Mouse (Mus musculus) bone marrow macrophage, adult 2 months (primary cell): ENCODE results near the gene Bet1l. TPM values are rescaled to one million over a fixed set of nuclear protein-coding genes. Genes with fewer than 3 reads are reported as not detected.
A peak's percentile ranks its signal among the peaks of the same experiment; 100 is the strongest.

Source experiments
- H3K27ac ChIP-seq: 2 replicates; pipeline ENCODE4 v1.5.1; 2012; ENCODE audit warnings: low read depth, low read length; ENCODE audit not compliant: insufficient read depth
- H3K4me1 ChIP-seq: 2 replicates; pipeline ENCODE4 v1.6.1; 2012; ENCODE audit warnings: low read length; ENCODE audit not compliant: control insufficient read depth, insufficient read depth
- H3K4me3 ChIP-seq: 2 replicates; pipeline ENCODE4 v1.5.1; 2012; ENCODE audit warnings: mild to moderate bottlenecking, low read length, moderate library complexity; ENCODE audit not compliant: insufficient read depth
- CTCF ChIP-seq: IDR thresholded peaks from 2 replicates; pipeline ENCODE4 v1.5.1; 2012; ENCODE audit warnings: low read depth, mild to moderate bottlenecking, low read length, moderate library complexity
- POLR2A ChIP-seq: IDR thresholded peaks from 2 replicates; pipeline ENCODE4 v1.6.1; 2012; ENCODE audit warnings: mild to moderate bottlenecking, low read depth, low read length, borderline replicate concordance
- polyA plus RNA-seq: library from polyadenylated mRNA; stranded (reverse); fragments of >200 nt; gene quantifications from 2 replicates; pipeline ENCODE4 v1.2.4, GENCODE M21; 2012; ENCODE audit not compliant: missing spikeins, insufficient read depth, insufficient read length

The Bet1l gene
- polyA plus RNA-seq, 1 experiment = 29.7 TPM

DNA sequence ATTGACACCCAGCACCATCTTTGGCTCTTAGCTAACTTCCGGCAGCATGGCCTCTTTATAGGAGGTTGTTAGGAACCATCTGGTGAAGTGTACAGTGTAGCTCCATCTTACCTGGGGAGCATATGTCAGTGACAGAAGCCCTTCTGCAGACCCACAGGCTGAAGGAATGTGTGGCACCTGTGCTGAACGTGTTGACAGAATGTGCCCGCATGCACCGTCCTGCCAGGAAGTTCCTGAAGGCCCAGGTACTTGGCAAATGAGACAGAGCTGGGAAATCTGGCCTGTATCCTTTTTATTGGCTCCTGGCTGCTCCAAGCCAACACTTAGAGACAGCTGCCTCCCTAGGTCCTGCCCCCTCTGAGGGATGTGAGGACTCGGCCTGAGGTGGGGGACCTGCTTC is 3.4 kb upstream of the Bet1l start:
- H3K4me1 ChIP-seq = peaks cover 7% of the 10 kb centered on the region; the same call in 1 of the 2 replicates
- no peak for TF ChIP-seq POLR2A
- no peak for TF ChIP-seq CTCF
- H3K27ac ChIP-seq = no peak overlapping the region
- H3K4me3 ChIP-seq = no peak overlapping the region

DNA sequence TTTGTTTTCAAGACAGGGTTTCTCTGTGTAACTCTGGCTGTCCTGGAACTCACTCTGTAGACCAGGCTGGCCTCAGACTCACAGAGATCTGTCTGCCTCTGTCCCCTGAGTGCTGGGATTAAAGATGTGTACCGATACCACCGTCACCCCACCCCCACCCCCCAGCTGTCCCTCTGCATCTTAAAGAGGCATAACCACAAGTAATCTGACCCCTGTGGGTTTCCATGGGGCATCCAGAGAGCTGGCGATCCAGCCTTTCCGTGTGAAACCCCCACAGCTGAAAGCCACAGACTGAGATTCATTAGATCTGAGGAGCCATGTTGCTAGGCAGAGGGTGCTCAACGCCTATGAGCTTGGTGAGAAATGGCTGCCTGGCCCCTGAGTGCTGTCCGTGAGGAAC is 2.6 kb upstream of the Bet1l start:
- H3K4me1 ChIP-seq = peaks cover 10% of the 10 kb centered on the region; the same call in 1 of the 2 replicates
- no peak overlapping the region for H3K27ac ChIP-seq
- TF ChIP-seq POLR2A (no peak), CTCF (no peak)
- no peak overlapping the region for H3K4me3 ChIP-seq

DNA sequence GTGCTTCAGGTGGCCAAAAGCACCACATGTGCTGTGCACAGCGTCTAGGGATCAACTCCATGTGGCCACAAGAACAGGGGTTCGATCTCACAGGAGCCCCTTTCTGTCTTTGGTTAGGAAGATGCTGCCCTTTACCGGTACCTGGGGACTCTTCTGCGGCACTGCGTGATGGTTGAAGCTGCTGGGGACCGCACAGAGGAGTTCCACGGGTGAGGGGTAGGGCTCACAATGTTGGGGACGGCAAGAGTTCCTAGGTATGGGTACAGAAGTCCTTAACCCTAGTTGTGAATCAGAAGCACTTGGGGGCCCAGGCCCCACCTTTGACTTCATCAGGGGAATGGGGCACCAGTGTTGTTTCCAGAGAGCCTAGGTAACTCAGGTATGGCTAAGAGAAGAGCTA is 1.4 kb upstream of the Bet1l start:
- TF ChIP-seq CTCF (no peak), POLR2A (no peak)
- Histone ChIP-seq H3K27ac (no peak overlapping the region), H3K4me1 (peaks cover 12% of the 10 kb centered on the region; the same call in 1 of the 2 replicates), H3K4me3 (peak overlapping the region; percentile 86)

DNA sequence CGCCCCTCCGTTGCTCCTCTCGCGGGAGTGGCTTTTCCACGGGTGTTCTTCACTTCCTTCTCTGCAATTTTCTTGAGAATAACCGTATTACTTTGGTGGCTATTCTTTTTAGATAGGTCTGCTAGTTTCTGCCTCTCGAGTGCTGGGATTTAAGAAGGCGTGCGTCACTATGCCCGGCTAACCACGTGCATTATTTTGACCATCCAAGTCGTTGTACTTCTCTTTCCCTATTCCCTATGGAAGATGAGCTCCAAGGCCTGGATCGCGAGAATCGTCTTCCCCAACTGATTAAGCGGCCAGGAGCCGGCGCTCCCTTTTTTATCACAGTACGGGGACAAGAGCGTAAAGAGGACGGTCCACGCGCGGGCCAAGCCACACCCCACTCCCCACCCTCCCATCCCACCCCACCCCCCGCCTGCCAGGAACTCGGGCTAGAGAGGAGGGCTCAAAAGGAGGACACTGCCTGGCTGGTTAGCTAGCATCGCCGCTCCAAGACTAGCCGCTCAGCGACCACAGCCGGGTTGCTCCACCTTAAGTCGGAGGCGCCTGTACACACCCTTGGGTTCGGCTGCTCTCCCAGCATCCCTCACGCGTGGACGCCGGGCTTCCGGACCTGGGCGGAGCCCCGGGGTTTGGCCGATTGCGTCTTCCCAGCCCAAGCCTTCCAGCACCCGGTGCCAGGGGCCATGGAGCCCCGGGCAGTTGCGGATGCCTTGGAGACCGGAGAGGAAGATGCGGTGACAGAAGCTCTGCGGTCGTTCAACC is 410 bp downstream of the Bet1l start, which contains the start of gene Ric8a:
Gene Ric8a, plus strand, starts transcription at position 173 of the 765 bp plus-strand sequence.
- TF ChIP-seq CTCF (no peak), POLR2A (no peak)
- H3K4me3 ChIP-seq = peak within 1 kb of the TSS; percentile 86
- peak within 1 kb of the TSS; percentile 83 for H3K27ac ChIP-seq
- peaks cover 12% of the 10 kb centered on the region; the same call in 1 of the 2 replicates for H3K4me1 ChIP-seq

DNA sequence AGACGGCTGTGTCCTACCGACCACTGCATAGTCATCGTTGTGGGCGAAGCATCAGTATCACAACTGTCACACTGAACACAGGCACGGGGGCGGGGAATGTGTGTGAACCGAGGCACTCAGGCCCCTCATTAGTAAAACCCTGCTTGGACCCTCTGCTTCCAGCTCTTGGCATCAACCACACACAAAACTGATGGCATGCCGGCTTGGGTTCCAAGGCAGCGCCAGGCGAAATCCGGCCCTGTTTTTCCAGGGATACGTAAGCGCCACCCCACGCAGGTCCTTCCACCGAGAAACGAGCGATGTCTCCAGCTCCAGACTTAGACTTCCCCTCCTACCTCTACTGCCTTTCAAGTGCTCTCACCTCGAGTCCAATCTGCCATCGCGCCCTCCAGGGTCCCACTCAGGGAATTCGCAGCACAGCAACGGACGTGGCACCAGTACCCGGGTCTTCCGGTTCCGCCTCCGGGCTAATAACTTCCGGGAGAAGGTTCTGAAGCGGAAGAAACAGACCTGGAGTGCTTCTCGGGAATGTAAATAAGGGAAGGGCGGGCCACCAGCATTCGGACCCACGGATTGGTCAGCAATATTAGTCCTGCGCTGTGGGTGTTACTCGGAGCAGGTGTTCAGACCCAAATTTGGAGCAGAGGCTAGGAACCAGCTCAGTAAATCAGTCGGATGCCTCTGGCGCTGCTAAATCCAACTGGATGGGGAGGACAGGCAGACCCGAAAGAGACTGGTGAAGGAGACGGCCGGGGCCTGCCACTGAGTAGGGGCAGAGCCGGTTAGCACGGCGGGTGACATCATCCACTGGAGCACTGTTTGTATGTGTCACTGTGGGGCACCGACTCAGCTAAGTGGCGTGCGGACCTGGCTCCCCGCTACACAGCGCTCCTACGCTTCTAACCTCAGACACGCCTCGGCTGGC is 1.3 kb downstream of the Bet1l start, which contains the start of gene Gm45785:
Gene Gm45785, minus strand, starts transcription at position 472 of the 925 bp plus-strand sequence.
- H3K4me1 ChIP-seq = peaks cover 12% of the 10 kb centered on the region; the same call in 1 of the 2 replicates
- TF ChIP-seq POLR2A (0 out of 2 replicates have a peak, but pooled peaks have one; percentile 61), CTCF (no peak)

DNA sequence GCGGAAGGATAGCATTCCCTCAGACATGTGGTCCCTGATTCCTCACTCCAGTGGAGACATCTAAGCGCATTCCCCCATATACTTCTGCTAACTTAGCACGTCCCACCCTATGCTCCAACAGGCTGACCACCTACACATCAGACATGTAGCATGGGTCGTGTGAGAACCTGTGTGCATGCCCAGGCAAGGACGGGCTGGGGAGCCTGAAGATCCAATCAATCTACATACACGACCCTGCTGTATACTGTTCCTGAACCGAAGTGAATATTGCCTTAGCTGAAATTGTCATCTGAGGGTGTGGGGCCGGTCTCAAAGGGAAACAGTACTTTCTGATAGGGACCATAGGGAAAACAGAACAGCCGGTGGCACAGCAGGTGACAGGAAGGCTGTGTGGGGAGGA is 2.2 kb downstream of the Bet1l start:
- Histone ChIP-seq H3K4me3 (peak overlapping the region; percentile 86), H3K4me1 (peaks cover 12% of the 10 kb centered on the region; the same call in 1 of the 2 replicates), H3K27ac (no peak overlapping the region)
- no peak for TF ChIP-seq POLR2A
- TF ChIP-seq CTCF = no peak

More for the DNA sequence above, 1.3 kb downstream of the Bet1l start, which contains the start of gene Gm45785:
- peak within 1 kb of the TSS; percentile 86 for H3K4me3 ChIP-seq
- H3K27ac ChIP-seq = peak within 1 kb of the TSS; percentile 83

DNA sequence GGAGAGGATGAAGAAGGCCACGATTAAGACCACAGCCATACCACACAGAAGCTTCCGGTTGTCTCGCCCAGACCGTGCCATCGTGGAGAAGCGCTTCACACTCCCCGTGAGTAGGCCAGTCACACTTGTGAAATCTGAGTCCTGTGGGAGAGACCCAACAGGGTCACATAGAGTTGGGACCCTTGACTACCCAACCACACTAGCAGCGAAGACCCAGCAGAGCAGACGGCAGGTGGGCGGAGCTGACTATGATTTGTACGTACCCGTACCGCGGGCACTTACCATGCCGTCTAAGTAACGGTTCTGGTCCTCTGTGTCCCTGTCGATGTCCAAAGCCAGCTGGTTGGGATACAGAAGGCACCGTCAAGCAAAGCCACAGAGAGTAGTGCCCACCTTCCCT is 2.9 kb downstream of the Bet1l start:
- Histone ChIP-seq H3K4me3 (no peak overlapping the region), H3K27ac (no peak overlapping the region), H3K4me1 (peaks cover 12% of the 10 kb centered on the region; the same call in 1 of the 2 replicates)
- no peak for TF ChIP-seq CTCF
- no peak for TF ChIP-seq POLR2A

DNA sequence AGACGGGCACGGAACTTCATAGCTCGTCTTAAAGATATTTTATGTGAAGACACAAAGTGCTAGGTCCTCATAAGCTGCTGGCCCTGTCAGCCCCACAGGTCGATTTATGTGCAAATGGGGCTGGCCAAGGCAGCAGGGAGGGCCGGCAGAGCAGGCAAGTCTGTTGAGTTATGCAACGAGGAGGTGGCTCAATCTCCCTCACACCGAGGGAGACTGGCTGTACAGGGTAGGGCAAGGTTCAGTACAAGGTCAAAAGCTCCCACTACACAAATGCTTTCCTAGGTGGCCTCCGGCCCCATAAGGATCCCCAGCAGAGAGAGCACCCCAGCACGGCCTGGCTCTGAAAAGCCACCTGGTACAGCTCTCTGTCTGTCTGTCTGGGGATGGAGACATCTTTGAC is 4.0 kb downstream of the Bet1l start:
- Histone ChIP-seq H3K27ac (no peak overlapping the region), H3K4me1 (peaks cover 6% of the 10 kb centered on the region; the same call in 1 of the 2 replicates), H3K4me3 (no peak overlapping the region)
- TF ChIP-seq CTCF (no peak), POLR2A (no peak)

DNA sequence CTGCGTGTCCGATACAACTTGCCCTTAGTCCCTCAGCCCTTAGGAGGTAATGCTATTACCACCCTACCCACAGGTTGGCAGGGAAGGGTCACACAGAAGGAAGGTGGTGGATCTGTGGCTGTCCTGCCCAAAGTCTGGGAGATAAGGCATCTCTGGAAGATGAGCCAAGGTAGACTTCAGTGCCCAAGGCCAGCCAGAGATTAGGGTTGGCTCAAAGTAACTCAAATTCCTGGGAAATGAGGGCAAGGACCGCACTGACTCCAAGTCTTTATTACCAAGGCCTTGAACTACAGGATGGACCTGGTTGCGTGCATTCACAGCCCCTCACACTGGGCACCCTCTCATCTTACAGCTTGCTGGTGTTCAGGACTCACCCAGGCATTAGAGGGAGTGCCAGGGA is 5.5 kb downstream of the Bet1l start:
- Histone ChIP-seq H3K4me1 (peaks cover 5% of the 10 kb centered on the region; the same call in 1 of the 2 replicates), H3K27ac (no peak overlapping the region), H3K4me3 (no peak overlapping the region)
- TF ChIP-seq CTCF (no peak), POLR2A (no peak)
